Comparison of ENCODE assay signal across 18 mouse cellular contexts in genomic region chr8:91355956-91356699, GRCm38 (mm10). TPM values are rescaled to one million over a fixed set of nuclear protein-coding genes. Genes with fewer than 3 reads are reported as not detected.
DNase-seq lines count a peak whose midpoint lies in the region; ATAC-seq and TF ChIP-seq lines count a peak whose summit lies in the region.
"Had no signal": no experiment of that assay in that cellular context is flagged by ENCODE, and none has a peak within 500 bp of the region (broad histone marks: within the 10 kb centered on the region; RNA-seq: fewer than 3 reads in every experiment).

No protein-coding gene starts in this region.

- no peaks in the 10 kb centered on the region; the same call in 1 of the 2 replicates for H3K36me3 ChIP-seq in forebrain, embryonic 12.5 days (replicated peaks)
- H3K36me3 ChIP-seq in forebrain, embryonic 10.5 days (replicated peaks), result peaks cover 5% of the 10 kb centered on the region
- H3K36me3 ChIP-seq in forebrain, embryonic 15.5 days, result no peaks in the 10 kb centered on the region
- no peaks in the 10 kb centered on the region for H3K36me3 ChIP-seq in hindbrain, embryonic 16.5 days (ENCODE audit: control insufficient read depth, insufficient read depth, low read length)
- H3K36me3 ChIP-seq in midbrain, postnatal 0 days (ENCODE audit: insufficient read depth, low read length), result no peaks in the 10 kb centered on the region
- H3K36me3 ChIP-seq: embryonic facial prominence, embryonic 12.5 days; liver, embryonic 13.5 days; stomach, embryonic 15.5 days had no signal

- no peak overlapping the region for H3K4me3 ChIP-seq in forebrain, embryonic 12.5 days (replicated peaks)
- H3K4me3 ChIP-seq in forebrain, embryonic 10.5 days, result no peak overlapping the region
- no peak overlapping the region for H3K4me3 ChIP-seq in forebrain, embryonic 15.5 days
- H3K4me3 ChIP-seq in hindbrain, embryonic 16.5 days (ENCODE audit: low read length), result no peak overlapping the region
- H3K4me3 ChIP-seq in midbrain, postnatal 0 days (ENCODE audit: low read depth, low read length), result no peak overlapping the region
- H3K4me3 ChIP-seq: embryonic facial prominence, embryonic 12.5 days; heart, embryonic 12.5 days; left cerebral cortex, adult 2 months; liver, embryonic 13.5 days; stomach, embryonic 15.5 days had no signal

- ATAC-seq in forebrain, embryonic 12.5 days (ENCODE audit: low FRiP score), result peak; percentile 55; the same call in 1 of the 2 replicates
- peak; percentile 78 for ATAC-seq in forebrain, embryonic 15.5 days (replicated peaks)
- peak; percentile 55; the same call in 1 of the 2 replicates for ATAC-seq in hindbrain, embryonic 16.5 days
- ATAC-seq in midbrain, postnatal 0 days (ENCODE audit: low FRiP score), result 0 out of 2 replicates have a peak, but pooled peaks have one; percentile 62

- WGBS in forebrain, embryonic 12.5 days, result 76% methylated on average over 11 of the region's 11 CpGs
- WGBS in forebrain, embryonic 10.5 days, result 95% methylated on average over 11 of the region's 11 CpGs
- 55% methylated on average over 11 of the region's 11 CpGs for whole genome bisulfite sequencing in forebrain, embryonic 15.5 days
- 45% methylated on average over 11 of the region's 11 CpGs for WGBS in hindbrain, embryonic 16.5 days
- 45% methylated on average over 11 of the region's 11 CpGs for WGBS in midbrain, postnatal 0 days

- H3K4me2 ChIP-seq in forebrain, embryonic 12.5 days, result no peak overlapping the region
- H3K4me2 ChIP-seq in forebrain, embryonic 15.5 days (replicated peaks), result peak overlapping the region; percentile 16
- H3K4me2 ChIP-seq in hindbrain, embryonic 16.5 days (ENCODE audit: low read length), result peak overlapping the region; percentile 16; the same call in 1 of the 2 replicates
- peak overlapping the region; percentile 12; the same call in 1 of the 2 replicates for H3K4me2 ChIP-seq in midbrain, postnatal 0 days (ENCODE audit: low read depth, low read length, poor library complexity, severe bottlenecking)
- H3K4me2 ChIP-seq: embryonic facial prominence, embryonic 12.5 days; heart, embryonic 12.5 days; liver, embryonic 13.5 days; stomach, embryonic 15.5 days had no signal

- H3K27me3 ChIP-seq in forebrain, embryonic 12.5 days, result peaks cover 24% of the 10 kb centered on the region
- H3K27me3 ChIP-seq in forebrain, embryonic 10.5 days (ENCODE audit: poor library complexity, severe bottlenecking), result no peaks in the 10 kb centered on the region
- H3K27me3 ChIP-seq in forebrain, embryonic 15.5 days, result no peaks in the 10 kb centered on the region
- H3K27me3 ChIP-seq in hindbrain, embryonic 16.5 days (replicated peaks; ENCODE audit: control insufficient read depth, insufficient read depth, low read length), result no peaks in the 10 kb centered on the region
- no peaks in the 10 kb centered on the region for H3K27me3 ChIP-seq in midbrain, postnatal 0 days (ENCODE audit: insufficient read depth, low read length)
- H3K27me3 ChIP-seq: CH12.LX; embryonic facial prominence, embryonic 12.5 days; heart, embryonic 12.5 days; liver, embryonic 13.5 days; stomach, embryonic 15.5 days had no signal

- H3K9ac ChIP-seq in forebrain, embryonic 12.5 days, result no peak overlapping the region
- no peak overlapping the region for H3K9ac ChIP-seq in forebrain, embryonic 15.5 days (replicated peaks)
- no peak overlapping the region for H3K9ac ChIP-seq in hindbrain, embryonic 16.5 days (ENCODE audit: low read depth, low read length)
- 0 out of 2 replicates have a peak overlapping the region, but pooled peaks have one; percentile 24 for H3K9ac ChIP-seq in midbrain, postnatal 0 days (replicated peaks; ENCODE audit: low read length, poor library complexity, severe bottlenecking)
- H3K9ac ChIP-seq: embryonic facial prominence, embryonic 12.5 days; heart, embryonic 12.5 days; liver, embryonic 13.5 days; stomach, embryonic 15.5 days had no signal

- TF ChIP-seq CTCF in midbrain, postnatal 0 days (IDR thresholded peaks at IDR 0.05), result no peak

- DNase-seq in forebrain, embryonic 10.5 days (ENCODE audit: extremely low spot score, low spot score), result no peak
- DNase-seq in midbrain, postnatal 0 days (ENCODE audit: low spot score), result peak; percentile 50
- DNase-seq in gastrocnemius, postnatal 4 days (ENCODE audit: low spot score in 2 of 2), result no peak
- no peak for DNase-seq in adrenal gland, postnatal 25 days
- DNase-seq in B cell, adult 2 months, result no peak
- DNase-seq: cerebellum, adult 11-12 months; cerebellum, postnatal 36 days; gastrocnemius, postnatal 14 days; kidney, adult 8-10 months; liver, embryonic 13.5 days had no signal

- H3K27ac ChIP-seq in forebrain, embryonic 12.5 days, result peak overlapping the region; percentile 43; the same call in 1 of the 2 replicates
- H3K27ac ChIP-seq in forebrain, embryonic 10.5 days, result no peak overlapping the region
- peak overlapping the region; percentile 75 for H3K27ac ChIP-seq in forebrain, embryonic 15.5 days (replicated peaks)
- no peak overlapping the region for H3K27ac ChIP-seq in hindbrain, embryonic 16.5 days (ENCODE audit: low read depth, low read length)
- 0 out of 2 replicates have a peak overlapping the region, but pooled peaks have one; percentile 9 for H3K27ac ChIP-seq in midbrain, postnatal 0 days (ENCODE audit: low read depth, low read length)
- H3K27ac ChIP-seq: embryonic facial prominence, embryonic 12.5 days; left cerebral cortex, adult 2 months; liver, embryonic 13.5 days; stomach, embryonic 15.5 days had no signal

- H3K9me3 ChIP-seq in forebrain, embryonic 12.5 days, result no peaks in the 10 kb centered on the region
- H3K9me3 ChIP-seq in forebrain, embryonic 10.5 days, result no peaks in the 10 kb centered on the region
- no peaks in the 10 kb centered on the region for H3K9me3 ChIP-seq in forebrain, embryonic 15.5 days
- no peaks in the 10 kb centered on the region for H3K9me3 ChIP-seq in hindbrain, embryonic 16.5 days (ENCODE audit: control insufficient read depth, low read length)
- no peaks in the 10 kb centered on the region for H3K9me3 ChIP-seq in midbrain, postnatal 0 days (ENCODE audit: low read length)
- H3K9me3 ChIP-seq: embryonic facial prominence, embryonic 12.5 days; heart, embryonic 12.5 days; liver, embryonic 13.5 days; stomach, embryonic 15.5 days had no signal

- peaks cover 25% of the 10 kb centered on the region for H3K4me1 ChIP-seq in forebrain, embryonic 12.5 days
- H3K4me1 ChIP-seq in forebrain, embryonic 10.5 days, result peaks cover 28% of the 10 kb centered on the region
- peaks cover 26% of the 10 kb centered on the region for H3K4me1 ChIP-seq in forebrain, embryonic 15.5 days
- H3K4me1 ChIP-seq in hindbrain, embryonic 16.5 days (ENCODE audit: control insufficient read depth, insufficient read depth, low read depth, low read length), result peaks cover 18% of the 10 kb centered on the region
- H3K4me1 ChIP-seq in midbrain, postnatal 0 days (ENCODE audit: insufficient read depth, low read length), result peaks cover 5% of the 10 kb centered on the region; the same call in 1 of the 2 replicates
- H3K4me1 ChIP-seq: stomach, embryonic 15.5 days had no signal

RNA-seq across cellular contexts. Expression of gene Fto, which starts 42.8 kb away (rescaled TPM):
- polyA plus RNA-seq in forebrain, embryonic 12.5 days (2016; fragmentation: Nextera tagmentation; extraction: Ambion mirVana), result 105 and 111 TPM in 2 replicates
- polyA plus RNA-seq in forebrain, embryonic 10.5 days (2016; fragmentation: Nextera tagmentation; extraction: Ambion mirVana), result 88.3 TPM in 2 replicates
- polyA plus RNA-seq in forebrain, embryonic 15.5 days (2015; fragmentation: Nextera tagmentation; extraction: Ambion mirVana), result 111 and 114 TPM in 2 replicates
- polyA plus RNA-seq in hindbrain, embryonic 16.5 days (2015; fragmentation: Nextera tagmentation; extraction: Ambion mirVana), result 151 and 169 TPM in 2 replicates
- total RNA-seq in midbrain, postnatal 0 days (2014; rRNA removed), result 97.9 and 135 TPM in 2 replicates
- polyA plus RNA-seq in midbrain, postnatal 0 days (2015; fragmentation: Nextera tagmentation; extraction: Ambion mirVana), result 151 and 153 TPM in 2 replicates
- total RNA-seq in gastrocnemius, postnatal 4 days (2021), result 100 to 1,000 TPM; 153 to 154 TPM
- 71.7 and 82.7 TPM in 2 replicates for total RNA-seq in adrenal gland, postnatal 25 days (2021)

RNA-seq across cellular contexts. Expression of gene Rpgrip1l, which starts 43.1 kb away (rescaled TPM):
- 15.8 and 17.0 TPM in 2 replicates for polyA plus RNA-seq in forebrain, embryonic 12.5 days (2016; fragmentation: Nextera tagmentation; extraction: Ambion mirVana)
- 9.8 and 11.4 TPM in 2 replicates for polyA plus RNA-seq in forebrain, embryonic 10.5 days (2016; fragmentation: Nextera tagmentation; extraction: Ambion mirVana)
- 13.6 and 14.0 TPM in 2 replicates for polyA plus RNA-seq in forebrain, embryonic 15.5 days (2015; fragmentation: Nextera tagmentation; extraction: Ambion mirVana)
- 10.0 and 10.6 TPM in 2 replicates for polyA plus RNA-seq in hindbrain, embryonic 16.5 days (2015; fragmentation: Nextera tagmentation; extraction: Ambion mirVana)
- total RNA-seq in midbrain, postnatal 0 days (2014; rRNA removed), result 8.4 and 9.4 TPM in 2 replicates
- polyA plus RNA-seq in midbrain, postnatal 0 days (2015; fragmentation: Nextera tagmentation; extraction: Ambion mirVana), result 8.4 and 11.5 TPM in 2 replicates
- 1 to 10 TPM; 3.8 to 4.4 TPM for total RNA-seq in gastrocnemius, postnatal 4 days (2021)
- 8.4 and 11.0 TPM in 2 replicates for total RNA-seq in adrenal gland, postnatal 25 days (2021)

Comparison
In these comparisons a context has a peak if more than half of its experiments do, and no peak if none do; other contexts are left out.
1. H3K27ac ChIP-seq: peak in forebrain, embryonic 12.5 days (single experiment), forebrain, embryonic 15.5 days (single experiment) and midbrain, postnatal 0 days (single experiment); none in forebrain, embryonic 10.5 days (single experiment) and hindbrain, embryonic 16.5 days (single experiment).
2. Peak in every context shown above with its lines, with median percentiles within 50 percentile points of each other: ATAC-seq.